Mouse (Mus musculus) neural tube, postnatal 0 days (tissue): ENCODE data around the gene Slc16a11. TPM values are rescaled to one million over a fixed set of nuclear protein-coding genes. Genes with fewer than 3 reads are reported as not detected.
A peak's percentile ranks its signal among the peaks of the same experiment; 100 is the strongest.

Experiments
- microRNA counts: library from miRNA; unstranded; fragments of <30 nt; microRNA quantifications from one replicate; lab custom pipeline; 2015
- microRNA-seq: library from miRNA; unstranded; fragments of <30 nt; microRNA quantifications from one replicate; pipeline ENCODE4, GENCODE M21; 2016
- polyA plus RNA-seq: library from polyadenylated mRNA; unstranded; fragments of >200 nt; fragmentation: Nextera tagmentation; extraction: Ambion mirVana; gene quantifications from 2 replicates; pipeline ENCODE4 v1.2.1, GENCODE M21; 2015

Slc16a11 gene
- polyA plus RNA-seq, result 19.5 and 20.3 TPM in 2 replicates

DNA sequence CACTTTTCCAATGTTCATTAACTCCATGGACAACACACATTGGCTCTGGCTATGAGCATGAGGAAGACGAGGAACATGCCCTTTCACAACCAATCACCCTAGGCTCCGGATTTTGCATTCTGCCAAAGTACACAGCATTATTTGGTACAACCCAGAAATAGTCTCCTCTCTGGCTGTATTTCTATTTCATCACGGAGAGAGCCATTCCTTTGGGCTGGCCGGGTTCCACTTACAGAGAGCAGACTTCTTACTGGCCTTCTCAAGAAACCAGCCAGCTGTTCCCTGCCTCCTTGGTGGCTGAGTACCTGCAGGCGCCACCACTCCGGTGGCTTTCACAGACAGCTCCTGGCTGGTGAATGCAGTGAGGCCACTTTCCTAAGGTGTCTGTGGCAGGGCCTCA is at the start of gene Slc16a11:
Slc16a11 (plus strand) TSS at position 330 of the 400 bp plus-strand sequence.

DNA sequence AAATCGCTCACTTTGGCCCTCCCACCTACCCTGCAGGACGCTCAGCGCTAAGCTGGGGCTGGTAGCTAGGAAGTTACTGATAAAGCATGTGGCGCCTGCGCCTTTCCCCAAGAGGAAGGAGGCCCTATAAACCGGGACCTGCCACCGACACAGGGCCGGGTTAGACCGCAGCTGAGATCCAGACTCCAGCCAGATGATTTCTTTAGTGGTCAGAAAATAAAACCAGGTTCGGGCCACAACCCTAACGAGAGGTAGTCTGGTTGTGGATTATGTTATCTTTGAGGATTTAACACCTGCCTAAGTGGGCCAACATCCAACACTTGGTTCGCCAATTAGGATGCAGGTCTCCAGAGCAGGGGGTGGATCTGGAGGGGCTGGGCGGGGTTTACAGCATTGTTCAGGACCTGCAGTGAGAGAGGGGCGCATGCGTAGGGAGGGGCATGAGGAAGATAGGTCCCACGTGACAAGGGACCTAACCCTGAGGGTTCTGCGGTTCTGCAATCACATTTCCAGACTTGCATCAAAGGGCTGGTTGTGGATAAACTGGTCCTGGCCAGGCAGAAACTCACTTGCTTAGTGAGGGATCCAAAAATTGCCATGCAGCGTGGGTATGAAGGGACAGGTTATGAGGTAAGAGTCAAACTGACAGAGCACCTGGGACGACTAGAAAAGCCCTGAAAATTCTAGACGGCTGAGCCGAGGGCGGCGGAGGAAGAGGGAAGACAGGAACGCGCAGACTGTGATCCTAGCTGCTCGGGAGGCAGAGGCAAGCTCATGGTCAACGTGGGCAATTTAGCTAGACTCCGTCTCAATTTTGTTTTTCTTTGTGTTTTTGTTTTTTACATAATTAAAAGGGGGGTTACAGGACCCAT is 8.4 kb downstream of the Slc16a11 start, which contains the start of gene Slc16a13:
Slc16a13 (minus strand) TSS at position 334 of the 872 bp plus-strand sequence.

DNA sequence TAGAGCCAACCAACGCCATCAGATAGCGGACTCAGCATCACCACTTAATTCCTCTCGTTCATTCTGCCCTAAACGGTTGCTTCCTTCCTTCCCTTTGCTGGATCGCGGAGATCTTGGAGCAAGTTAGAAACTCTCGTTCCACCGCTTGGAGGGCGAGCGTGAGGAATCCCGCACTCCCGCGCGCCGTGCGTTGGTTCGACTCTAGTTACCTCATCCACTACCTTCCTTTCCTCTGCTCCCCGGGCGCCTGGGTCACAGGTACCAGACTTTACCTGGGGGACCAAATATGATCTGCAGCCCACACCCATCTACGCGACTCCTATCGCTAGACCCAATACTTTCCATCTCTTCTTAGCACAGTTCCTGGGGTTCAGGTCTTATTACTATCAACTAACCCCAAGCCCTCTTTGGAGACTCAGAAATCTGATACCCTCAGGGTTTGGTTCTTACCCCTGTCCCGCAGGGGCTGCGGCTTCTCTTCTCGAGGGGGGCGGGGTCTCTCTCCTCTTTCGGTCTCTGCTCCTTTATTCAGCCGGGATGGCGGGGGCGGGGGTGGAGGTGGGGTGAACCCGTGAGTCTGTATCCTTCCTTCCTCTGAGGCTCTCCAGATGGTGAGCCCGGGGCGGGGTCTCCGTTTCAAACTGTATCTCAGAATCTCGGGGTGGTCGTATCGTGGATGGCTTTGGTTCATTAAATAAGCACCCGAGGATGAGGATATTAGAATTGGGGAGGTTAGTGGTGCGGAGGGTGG is 16.9 kb downstream of the Slc16a11 start, which contains the start of gene Bcl6b:
Bcl6b (minus strand) TSS at position 539 of the 751 bp plus-strand sequence.

DNA sequence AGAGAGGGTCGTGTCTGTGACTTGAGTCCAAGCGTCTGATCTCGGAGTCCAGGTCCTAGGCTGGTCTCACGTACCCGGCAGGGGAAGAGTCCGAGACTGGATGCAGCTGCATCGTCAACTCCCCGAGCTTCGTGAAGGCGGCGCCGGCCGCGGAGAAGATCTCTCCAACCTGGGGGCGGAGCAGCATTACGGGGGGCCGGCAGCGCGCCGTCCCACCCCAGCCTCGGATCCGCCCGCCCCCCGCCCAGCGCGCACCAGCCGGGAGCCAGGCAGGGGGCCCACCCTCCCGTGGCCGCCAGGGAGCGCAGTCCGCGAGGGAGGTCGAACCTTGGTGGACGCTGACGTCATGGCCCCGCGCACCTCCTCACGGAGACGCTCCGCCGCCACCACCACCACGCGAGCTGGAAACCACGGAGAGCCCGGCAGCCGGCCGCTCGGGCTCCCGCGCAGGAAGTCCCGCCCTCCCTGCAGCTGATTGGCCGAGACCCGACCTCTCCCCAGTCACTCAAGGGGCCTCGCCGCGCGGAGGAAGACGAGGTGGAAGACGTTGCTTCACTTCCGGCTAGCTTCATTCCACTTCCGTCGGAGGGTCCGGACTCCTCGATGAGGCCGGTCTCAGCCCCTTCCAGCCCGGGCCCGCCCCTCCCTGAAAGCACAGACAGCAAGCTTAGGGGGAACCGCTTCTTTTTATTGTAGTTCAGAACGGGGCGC is 25.1 kb downstream of the Slc16a11 start, which contains the start of gene 0610010K14Rik:
0610010K14Rik (minus strand) TSS at position 458 of the 711 bp plus-strand sequence.

DNA sequence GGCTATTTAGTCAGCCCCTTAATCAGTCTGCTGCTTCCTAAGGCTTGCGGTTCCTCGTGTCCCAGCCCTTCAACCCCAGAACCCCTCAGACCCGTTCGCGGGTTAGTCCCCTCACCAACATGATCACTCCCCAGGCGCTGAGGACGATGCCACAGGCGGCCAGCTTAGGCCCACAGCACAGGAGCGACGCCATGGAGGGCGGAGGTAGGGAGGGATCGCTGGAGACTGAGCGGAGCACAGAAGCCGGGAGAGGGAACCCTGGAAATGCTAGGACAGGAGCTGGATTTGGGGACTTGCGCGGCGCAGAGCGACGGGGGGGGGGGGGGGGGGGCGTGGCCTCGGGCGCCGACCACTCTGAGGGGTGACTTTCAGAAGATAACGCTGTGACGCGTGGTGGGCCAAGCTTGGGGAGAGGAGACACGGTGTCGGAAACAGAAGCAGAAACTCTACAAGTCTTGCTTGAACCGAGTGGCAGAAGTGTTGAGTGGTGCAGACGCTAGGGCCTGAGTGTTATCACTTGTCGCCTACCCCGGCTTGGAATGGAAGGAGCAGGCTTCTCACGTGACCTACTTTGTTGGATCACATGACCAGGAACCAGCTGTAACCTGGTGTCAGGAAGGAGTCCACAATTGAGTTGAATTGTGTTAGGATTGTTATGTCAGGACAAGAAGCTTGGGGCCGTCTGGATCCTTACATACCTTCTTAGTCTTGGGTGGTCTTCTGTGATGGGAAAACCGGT is 27.2 kb downstream of the Slc16a11 start, which contains the start of the genes Gm21988 and Rnasek:
Gm21988 (minus strand) TSS at position 290 of the 739 bp plus-strand sequence.
Rnasek (minus strand) TSS at position 302 of the 739 bp plus-strand sequence.

DNA sequence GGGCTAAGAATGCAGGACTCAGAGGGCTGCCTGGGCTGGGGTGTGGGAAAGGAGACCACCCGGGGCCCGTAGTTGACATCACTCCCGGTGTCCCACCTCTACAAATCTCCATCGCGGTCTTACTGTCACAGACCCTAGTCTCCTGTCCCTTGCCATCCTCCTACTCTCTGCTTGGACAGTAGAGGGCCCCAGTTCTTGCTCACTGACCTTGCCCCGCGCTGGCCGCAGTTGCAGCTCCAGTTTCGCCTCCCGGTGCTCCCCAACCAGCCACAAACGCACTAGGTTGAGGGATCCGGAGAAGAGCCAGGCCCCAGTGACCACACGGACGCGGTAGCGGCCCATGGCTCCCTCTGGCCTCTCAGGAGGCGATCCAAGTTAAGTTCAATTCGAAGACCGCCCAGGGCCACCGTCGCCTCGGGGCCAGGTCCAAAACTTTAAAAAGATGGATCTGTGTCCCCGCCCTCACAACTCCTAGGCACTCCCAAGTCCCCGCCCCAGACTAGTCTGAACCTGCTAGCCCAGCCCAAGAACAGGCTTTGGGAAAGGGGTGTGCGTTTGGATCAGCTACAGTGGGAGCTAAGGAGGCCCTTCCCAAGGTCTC is 42.5 kb downstream of the Slc16a11 start, which contains the start of gene Alox12:
Alox12 (minus strand) TSS at position 423 of the 601 bp plus-strand sequence.

MicroRNAs within 50 kb of the gene (microRNA counts, 519-probe panel; counts per million panel counts)
- microRNA mmu-miR-195 (lab: Ali Mortazavi, UCI), result 3,089 counts per million, percentile 15 among the panel's probes with 10 or more counts
- microRNA mmu-miR-497 (lab: Ali Mortazavi, UCI), result 40.5 counts per million

Small RNA genes within 50 kb of the gene (microRNA-seq; reads per million reads assigned to microRNA genes)
- gene Mir195a (633 reads per million, percentile 71 among the genes with 10 or more reads in this experiment), gene Mir497 (not detected), gene Mir497b (not detected)

Other genes starting within 250 kb of the Slc16a11 start
- gene Cldn7, start 248.0 kb upstream of the Slc16a11 start, polyA plus RNA-seq, result not detected in 2 replicates
- gene Ctdnep1, start 231.6 kb upstream of the Slc16a11 start, polyA plus RNA-seq, result 32.8 and 41.1 TPM in 2 replicates
- 161 and 162 TPM in 2 replicates for gene Elp5, start 230.2 kb upstream of the Slc16a11 start, polyA plus RNA-seq
- gene Gabarap, start 221.6 kb upstream of the Slc16a11 start, polyA plus RNA-seq, result 532 and 552 TPM in 2 replicates
- gene Phf23, start 217.0 kb upstream of the Slc16a11 start, polyA plus RNA-seq, result 41.5 and 47.4 TPM in 2 replicates
- gene Dvl2, start 212.2 kb upstream of the Slc16a11 start, polyA plus RNA-seq, result 16.9 and 19.7 TPM in 2 replicates
- 67.1 and 67.9 TPM in 2 replicates for gene Acadvl, start 197.3 kb upstream of the Slc16a11 start, polyA plus RNA-seq
- 23.8 and 24.9 TPM in 2 replicates for gene Dlg4, start 195.8 kb upstream of the Slc16a11 start, polyA plus RNA-seq
- gene Asgr1, start 158.7 kb upstream of the Slc16a11 start, polyA plus RNA-seq, result 4.8 and 7.3 TPM in 2 replicates
- 0.28 TPM in 1 of 2 replicates, not detected in the other for gene Asgr2, start 120.1 kb upstream of the Slc16a11 start, polyA plus RNA-seq
- 0.69 and 0.70 TPM in 2 replicates for gene Mgl2, start 82.4 kb upstream of the Slc16a11 start, polyA plus RNA-seq
- 0.71 and 2.0 TPM in 2 replicates for gene Clec10a, start 56.6 kb upstream of the Slc16a11 start, polyA plus RNA-seq
- 11.5 and 12.1 TPM in 2 replicates for gene Slc16a13, start 8.3 kb downstream of the Slc16a11 start, polyA plus RNA-seq
- gene Bcl6b, start 17.0 kb downstream of the Slc16a11 start, polyA plus RNA-seq, result 2.9 and 3.3 TPM in 2 replicates
- 149 and 172 TPM in 2 replicates for gene 0610010K14Rik, start 25.2 kb downstream of the Slc16a11 start, polyA plus RNA-seq
- 16.0 and 18.3 TPM in 2 replicates for gene Gm21988, start 27.1 kb downstream of the Slc16a11 start, polyA plus RNA-seq
- gene Rnasek, start 27.1 kb downstream of the Slc16a11 start, polyA plus RNA-seq, result 645 and 685 TPM in 2 replicates
- 1.4 and 2.3 TPM in 2 replicates for gene Alox12, start 42.6 kb downstream of the Slc16a11 start, polyA plus RNA-seq
- gene Alox12e, start 109.9 kb downstream of the Slc16a11 start, polyA plus RNA-seq, result 0.08 and 0.10 TPM in 2 replicates
- 0.13 and 0.18 TPM in 2 replicates for gene Alox15, start 139.3 kb downstream of the Slc16a11 start, polyA plus RNA-seq
- 23.0 and 25.1 TPM in 2 replicates for gene Pelp1, start 197.3 kb downstream of the Slc16a11 start, polyA plus RNA-seq
- 63.1 and 70.4 TPM in 2 replicates for gene Arrb2, start 219.9 kb downstream of the Slc16a11 start, polyA plus RNA-seq
- 35.2 and 36.0 TPM in 2 replicates for gene Med11, start 239.2 kb downstream of the Slc16a11 start, polyA plus RNA-seq
- gene Zmynd15, start 246.7 kb downstream of the Slc16a11 start, polyA plus RNA-seq, result 0.80 and 1.5 TPM in 2 replicates
- gene Cxcl16, start 247.2 kb downstream of the Slc16a11 start, polyA plus RNA-seq, result 9.8 and 10.5 TPM in 2 replicates